Mouse (Mus musculus): ENCODE measurements around the gene Odf3. TPM values are rescaled to one million over a fixed set of nuclear protein-coding genes. Genes with fewer than 3 reads are reported as not detected.
A peak's percentile ranks its signal among the peaks of the same experiment; 100 is the strongest.

Odf3 gene
- not detected in 2 replicates for polyA plus RNA-seq (2011; ENCODE audit: insufficient read depth, insufficient read length, low read depth, missing spikeins)

DNA sequence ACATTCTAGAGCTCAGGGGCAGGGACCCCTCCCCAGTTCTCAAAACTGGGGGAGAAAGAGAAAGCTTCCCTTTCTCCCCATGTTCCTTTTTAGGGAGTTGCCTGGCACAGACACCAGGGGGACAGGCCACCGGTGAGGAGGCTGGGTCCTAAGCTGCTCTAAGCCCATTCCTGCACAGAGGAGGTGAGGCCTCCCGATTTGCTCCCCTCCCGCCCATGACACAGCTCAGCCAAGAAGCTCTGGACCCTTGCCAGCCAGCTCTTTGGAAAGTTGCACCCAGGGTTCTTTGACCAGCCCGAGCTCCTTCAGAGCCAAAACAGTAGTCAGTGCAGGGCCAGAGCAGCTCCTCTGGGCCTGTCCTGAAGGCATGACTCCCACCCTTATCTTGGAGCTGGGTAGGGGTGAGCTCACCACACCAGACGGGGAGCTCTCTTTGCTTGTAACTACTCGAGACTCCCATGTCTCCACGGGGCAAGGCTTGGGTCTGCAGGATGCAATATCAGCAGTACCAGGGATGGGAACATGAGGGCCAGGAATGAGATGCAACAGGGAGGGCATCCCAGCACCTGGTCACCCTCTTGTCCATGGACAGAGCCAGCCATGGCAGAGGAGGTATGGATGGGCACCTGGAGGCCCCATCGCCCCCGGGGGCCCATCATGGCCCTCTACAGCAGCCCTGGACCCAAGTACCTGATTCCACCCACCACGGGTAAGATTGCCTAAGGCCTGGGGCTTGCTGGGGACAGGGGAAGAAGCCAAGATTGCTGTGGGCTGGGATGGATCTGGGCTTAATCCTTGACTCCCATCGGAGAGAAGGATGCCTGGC is at the start of gene Odf3:
TSS of gene Odf3 (plus strand) at position 51 of the 826 bp plus-strand sequence.
- TF ChIP-seq EP300 (IDR thresholded peaks at IDR 0.05; ENCODE audit: insufficient read depth, low read depth, low read length): no peak
- TF ChIP-seq POLR2A (IDR thresholded peaks at IDR 0.05; ENCODE audit: insufficient read depth, low read length): no peak
- TF ChIP-seq CTCF (IDR thresholded peaks at IDR 0.05; ENCODE audit: low read depth, low read length): no peak
- Histone ChIP-seq H3K4me1 (ENCODE audit: control insufficient read depth, insufficient read depth, low read length) (peaks cover 7% of the 10 kb centered on the region), H3K9me3 (replicated peaks; ENCODE audit: control insufficient read depth, insufficient read depth, low read length, poor library complexity, severe bottlenecking) (no peaks in the 10 kb centered on the region), H3K36me3 (ENCODE audit: control insufficient read depth, insufficient read depth, low read length, poor library complexity, severe bottlenecking) (no peaks in the 10 kb centered on the region; the same call in 1 of the 2 replicates), H3K9ac (ENCODE audit: low read depth, poor library complexity, severe bottlenecking) (no peak within 1 kb of the TSS), H3K27ac (ENCODE audit: insufficient read depth, low read length) (no peak within 1 kb of the TSS), H3K27me3 (ENCODE audit: control insufficient read depth, insufficient read depth, low read length, poor library complexity, severe bottlenecking) (no peaks in the 10 kb centered on the region), H3K4me3 (ENCODE audit: low read depth, low read length) (no peak within 1 kb of the TSS)

DNA sequence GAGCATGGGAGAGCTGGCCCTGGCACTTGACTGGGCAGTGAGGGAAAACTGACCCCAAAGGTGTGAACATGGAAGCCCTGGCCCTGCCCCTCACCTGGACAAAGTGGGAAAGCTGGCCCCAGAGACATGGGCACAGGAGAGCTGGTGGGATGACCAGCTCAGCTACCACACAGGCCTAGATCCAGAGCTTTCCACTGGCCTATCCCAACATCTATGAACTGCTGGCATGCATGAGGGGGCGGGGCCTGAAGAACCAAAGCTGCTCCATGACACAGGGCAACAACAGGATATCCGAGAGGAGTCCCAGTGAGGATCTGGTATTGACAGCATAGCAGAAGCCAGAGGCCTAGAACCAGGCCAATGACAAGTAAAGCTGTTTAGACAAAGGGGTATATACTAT is 49.4 kb upstream of the Odf3 start:
- no peak for TF ChIP-seq EP300 (IDR thresholded peaks at IDR 0.05; ENCODE audit: insufficient read depth, low read depth, low read length)
- TF ChIP-seq CTCF (IDR thresholded peaks at IDR 0.05; ENCODE audit: low read depth, low read length): no peak
- H3K27ac ChIP-seq (ENCODE audit: insufficient read depth, low read length): no peak overlapping the region
- no peaks in the 10 kb centered on the region for H3K27me3 ChIP-seq (ENCODE audit: control insufficient read depth, insufficient read depth, low read length, poor library complexity, severe bottlenecking)

DNA sequence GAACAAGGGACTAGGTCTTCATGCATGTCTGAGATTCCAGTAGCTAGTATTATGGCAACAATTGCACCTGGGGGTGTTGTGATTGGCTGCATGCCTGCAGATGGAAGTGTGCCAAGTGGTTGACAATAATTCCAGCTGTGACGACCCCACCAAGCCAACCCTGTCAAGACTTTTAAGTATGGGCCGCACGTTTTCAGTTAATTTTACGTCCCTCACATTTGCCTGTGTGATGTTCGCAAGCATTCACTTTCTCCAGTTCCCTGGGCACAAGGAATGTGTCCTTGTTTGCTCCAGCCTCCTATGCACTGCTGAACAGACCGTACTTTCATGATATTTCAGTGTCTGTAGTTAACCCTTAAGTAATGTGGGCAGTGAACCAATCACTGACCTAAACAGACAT is 45.0 kb upstream of the Odf3 start:
- no peaks in the 10 kb centered on the region for H3K36me3 ChIP-seq (ENCODE audit: control insufficient read depth, insufficient read depth, low read length, poor library complexity, severe bottlenecking)
- no peak overlapping the region for H3K9ac ChIP-seq (ENCODE audit: low read depth, poor library complexity, severe bottlenecking)
- no peaks in the 10 kb centered on the region for H3K27me3 ChIP-seq (ENCODE audit: control insufficient read depth, insufficient read depth, low read length, poor library complexity, severe bottlenecking)
- no peak for TF ChIP-seq CTCF (IDR thresholded peaks at IDR 0.05; ENCODE audit: low read depth, low read length)
- no peak for TF ChIP-seq EP300 (IDR thresholded peaks at IDR 0.05; ENCODE audit: insufficient read depth, low read depth, low read length)
- TF ChIP-seq POLR2A (IDR thresholded peaks at IDR 0.05; ENCODE audit: insufficient read depth, low read length): no peak
- H3K4me1 ChIP-seq (ENCODE audit: control insufficient read depth, insufficient read depth, low read length): no peaks in the 10 kb centered on the region
- H3K27ac ChIP-seq (ENCODE audit: insufficient read depth, low read length): no peak overlapping the region
- H3K9me3 ChIP-seq (replicated peaks; ENCODE audit: control insufficient read depth, insufficient read depth, low read length, poor library complexity, severe bottlenecking): no peaks in the 10 kb centered on the region
- no peak overlapping the region for H3K4me3 ChIP-seq (ENCODE audit: low read depth, low read length)

More for the DNA sequence above, 49.4 kb upstream of the Odf3 start:
- H3K4me3 ChIP-seq (ENCODE audit: low read depth, low read length): no peak overlapping the region
- no peak overlapping the region for H3K9ac ChIP-seq (ENCODE audit: low read depth, poor library complexity, severe bottlenecking)
- H3K4me1 ChIP-seq (ENCODE audit: control insufficient read depth, insufficient read depth, low read length): no peaks in the 10 kb centered on the region
- no peaks in the 10 kb centered on the region for H3K9me3 ChIP-seq (replicated peaks; ENCODE audit: control insufficient read depth, insufficient read depth, low read length, poor library complexity, severe bottlenecking)
- no peaks in the 10 kb centered on the region for H3K36me3 ChIP-seq (ENCODE audit: control insufficient read depth, insufficient read depth, low read length, poor library complexity, severe bottlenecking)

DNA sequence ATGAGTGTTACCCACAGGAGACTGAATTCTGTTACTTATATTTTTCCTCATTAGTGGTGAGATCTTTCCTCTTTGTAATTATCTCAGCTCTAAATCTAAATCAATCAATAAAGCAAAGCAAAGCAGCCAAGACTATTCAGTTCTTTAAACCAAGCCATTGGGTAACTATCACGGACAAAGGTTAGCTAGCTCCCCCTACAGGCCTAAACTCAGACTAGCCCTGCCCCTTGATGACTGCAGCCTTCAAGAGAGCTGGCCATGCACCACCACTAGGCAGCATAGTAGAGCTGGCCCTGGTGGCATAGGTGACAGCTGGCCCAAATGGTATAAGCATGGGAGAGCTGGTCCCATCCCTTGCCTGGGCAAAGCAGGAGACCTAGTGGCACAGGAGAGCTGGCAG is 41.9 kb upstream of the Odf3 start:
- Histone ChIP-seq H3K4me1 (ENCODE audit: control insufficient read depth, insufficient read depth, low read length) (no peaks in the 10 kb centered on the region), H3K27me3 (ENCODE audit: control insufficient read depth, insufficient read depth, low read length, poor library complexity, severe bottlenecking) (no peaks in the 10 kb centered on the region), H3K36me3 (ENCODE audit: control insufficient read depth, insufficient read depth, low read length, poor library complexity, severe bottlenecking) (peaks cover under 1% of the 10 kb centered on the region), H3K9me3 (replicated peaks; ENCODE audit: control insufficient read depth, insufficient read depth, low read length, poor library complexity, severe bottlenecking) (no peaks in the 10 kb centered on the region), H3K27ac (ENCODE audit: insufficient read depth, low read length) (no peak overlapping the region), H3K4me3 (ENCODE audit: low read depth, low read length) (no peak overlapping the region), H3K9ac (ENCODE audit: low read depth, poor library complexity, severe bottlenecking) (no peak overlapping the region)
- TF ChIP-seq CTCF (IDR thresholded peaks at IDR 0.05; ENCODE audit: low read depth, low read length) (peak; percentile 87), POLR2A (IDR thresholded peaks at IDR 0.05; ENCODE audit: insufficient read depth, low read length) (no peak), EP300 (IDR thresholded peaks at IDR 0.05; ENCODE audit: insufficient read depth, low read depth, low read length) (no peak)

DNA sequence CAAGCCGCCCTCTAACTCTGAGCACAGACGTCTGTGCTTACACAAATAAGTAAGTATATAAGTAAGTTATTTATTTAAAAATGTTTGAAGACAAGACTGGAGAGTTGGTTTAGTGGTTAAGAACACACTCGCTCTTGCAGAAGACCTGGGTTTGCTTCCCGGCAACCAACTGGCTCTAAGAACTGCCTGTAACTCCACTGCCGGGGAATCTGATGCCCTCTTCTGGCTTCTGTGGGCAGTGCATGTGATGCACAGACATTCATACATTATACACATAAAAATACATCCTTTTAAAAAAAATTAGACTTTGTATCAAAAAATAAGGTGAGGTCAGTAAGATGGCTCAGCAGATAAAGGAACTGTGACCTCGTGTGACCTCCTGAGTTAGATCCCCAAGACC is 37.1 kb upstream of the Odf3 start:
- Histone ChIP-seq H3K4me3 (ENCODE audit: low read depth, low read length) (no peak overlapping the region), H3K27ac (ENCODE audit: insufficient read depth, low read length) (no peak overlapping the region), H3K9ac (ENCODE audit: low read depth, poor library complexity, severe bottlenecking) (no peak overlapping the region), H3K4me1 (ENCODE audit: control insufficient read depth, insufficient read depth, low read length) (no peaks in the 10 kb centered on the region), H3K9me3 (replicated peaks; ENCODE audit: control insufficient read depth, insufficient read depth, low read length, poor library complexity, severe bottlenecking) (no peaks in the 10 kb centered on the region), H3K27me3 (ENCODE audit: control insufficient read depth, insufficient read depth, low read length, poor library complexity, severe bottlenecking) (no peaks in the 10 kb centered on the region), H3K36me3 (ENCODE audit: control insufficient read depth, insufficient read depth, low read length, poor library complexity, severe bottlenecking) (peaks cover 26% of the 10 kb centered on the region)
- peak; percentile 62 for TF ChIP-seq CTCF (IDR thresholded peaks at IDR 0.05; ENCODE audit: low read depth, low read length)
- no peak for TF ChIP-seq POLR2A (IDR thresholded peaks at IDR 0.05; ENCODE audit: insufficient read depth, low read length)

DNA sequence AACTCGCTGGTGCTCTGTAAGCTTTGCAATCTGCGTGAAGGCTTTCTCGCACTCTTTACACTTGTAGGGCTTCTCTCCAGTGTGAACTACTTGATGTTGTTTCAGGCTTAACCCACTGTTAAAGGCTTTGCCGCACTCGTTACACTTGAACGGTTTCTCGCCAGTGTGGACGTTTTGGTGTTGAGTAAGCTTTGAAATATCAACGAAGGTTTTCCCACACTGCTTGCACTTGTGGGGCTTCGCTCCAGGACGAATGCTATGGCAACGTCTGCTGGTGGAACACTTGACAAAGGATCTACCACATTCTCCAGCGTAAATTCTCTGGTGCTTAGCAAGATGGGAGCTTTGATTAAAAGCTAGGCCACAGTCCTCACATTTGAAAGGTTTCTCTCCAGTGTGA is 35.9 kb upstream of the Odf3 start:
- Histone ChIP-seq H3K9ac (ENCODE audit: low read depth, poor library complexity, severe bottlenecking) (no peak overlapping the region), H3K36me3 (ENCODE audit: control insufficient read depth, insufficient read depth, low read length, poor library complexity, severe bottlenecking) (peaks cover 26% of the 10 kb centered on the region), H3K4me1 (ENCODE audit: control insufficient read depth, insufficient read depth, low read length) (no peaks in the 10 kb centered on the region), H3K27ac (ENCODE audit: insufficient read depth, low read length) (no peak overlapping the region), H3K4me3 (ENCODE audit: low read depth, low read length) (no peak overlapping the region), H3K9me3 (replicated peaks; ENCODE audit: control insufficient read depth, insufficient read depth, low read length, poor library complexity, severe bottlenecking) (no peaks in the 10 kb centered on the region), H3K27me3 (ENCODE audit: control insufficient read depth, insufficient read depth, low read length, poor library complexity, severe bottlenecking) (no peaks in the 10 kb centered on the region)
- TF ChIP-seq CTCF (IDR thresholded peaks at IDR 0.05; ENCODE audit: low read depth, low read length): no peak
- TF ChIP-seq EP300 (IDR thresholded peaks at IDR 0.05; ENCODE audit: insufficient read depth, low read depth, low read length): no peak
- TF ChIP-seq POLR2A (IDR thresholded peaks at IDR 0.05; ENCODE audit: insufficient read depth, low read length): no peak

Data from ES-Bruce4 (cell line).